Mouse (Mus musculus) CH12.LX (cell line): ENCODE measurements around the gene Cntln.

Experiments used
- CHD1 ChIP-seq: IDR thresholded peaks from 2 replicates; pipeline ENCODE4 v1.6.1; 2012; ENCODE audit warnings: low read depth, low read length, improper control_type of control experiment, inconsistent platforms
- CTCF ChIP-seq, 2 experiments: IDR thresholded peaks in 1 of 2; conservative IDR thresholded peaks in 1 of 2; 2 replicates each; pipeline ENCODE4 v1.5.1; 2011 to 2012; ENCODE audit warnings: low read depth in 2 of 2, low read length in 2 of 2, improper control_type of control experiment in 1 of 2, inconsistent platforms in 1 of 2, mild to moderate bottlenecking in 1 of 2, moderate library complexity in 1 of 2
- EP300 ChIP-seq: IDR thresholded peaks from 2 replicates; pipeline ENCODE4 v1.6.1; 2011; ENCODE audit warnings: low read length, improper control_type of control experiment
- HCFC1 ChIP-seq: IDR thresholded peaks from 2 replicates; pipeline ENCODE4 v1.6.1; 2012; ENCODE audit warnings: low read depth, mild to moderate bottlenecking, inconsistent platforms, low read length, improper control_type of control experiment
- MXI1 ChIP-seq: IDR thresholded peaks from 2 replicates; pipeline ENCODE4 v1.6.1; 2011; ENCODE audit warnings: mild to moderate bottlenecking, low read depth, low read length, improper control_type of control experiment
- POLR2AphosphoS2 ChIP-seq: IDR thresholded peaks from 2 replicates; pipeline ENCODE4 v1.6.1; 2011; ENCODE audit warnings: low read depth, low read length, improper control_type of control experiment
- ZNF384 ChIP-seq: IDR thresholded peaks from 2 replicates; pipeline ENCODE4 v1.6.1; 2012; ENCODE audit warnings: low read depth, low read length, improper control_type of control experiment, inconsistent platforms

- TF ChIP-seq MXI1 = no peak
- no peak for TF ChIP-seq EP300
- no peak for TF ChIP-seq CTCF (conservative IDR thresholded peaks at IDR 0.05 in 1 of 2, IDR thresholded peaks at IDR 0.05 in 1 of 2; ENCODE audit: low read depth in 2 of 2, low read length in 2 of 2)
- no peak for TF ChIP-seq CHD1
- no peak for TF ChIP-seq ZNF384
- TF ChIP-seq POLR2AphosphoS2 = no peak
- no peak for TF ChIP-seq HCFC1
Observed at GRCm38 (mm10) chr4:84839466-84839865, 44.6 kb upstream of the Cntln start.
